Mouse (Mus musculus) adrenal gland, adult 10 weeks (tissue): ENCODE data around the gene Cdh5. TPM values are rescaled to one million over a fixed set of nuclear protein-coding genes. Genes with fewer than 3 reads are reported as not detected.

Source experiments
- polyA plus RNA-seq: library from polyadenylated mRNA; stranded (reverse); fragments of 350-450 nt; fragmentation: Illumina TruSeq; extraction: RNeasy Lipid Tissue Mini Kit (QIAGEN cat#74804); gene quantifications from one replicate; pipeline ENCODE4 v1.2.3, GENCODE M21; 2014; ENCODE audit warnings: low read depth, low replicate concordance

Cdh5 gene
- 20.8 TPM for polyA plus RNA-seq

DNA sequence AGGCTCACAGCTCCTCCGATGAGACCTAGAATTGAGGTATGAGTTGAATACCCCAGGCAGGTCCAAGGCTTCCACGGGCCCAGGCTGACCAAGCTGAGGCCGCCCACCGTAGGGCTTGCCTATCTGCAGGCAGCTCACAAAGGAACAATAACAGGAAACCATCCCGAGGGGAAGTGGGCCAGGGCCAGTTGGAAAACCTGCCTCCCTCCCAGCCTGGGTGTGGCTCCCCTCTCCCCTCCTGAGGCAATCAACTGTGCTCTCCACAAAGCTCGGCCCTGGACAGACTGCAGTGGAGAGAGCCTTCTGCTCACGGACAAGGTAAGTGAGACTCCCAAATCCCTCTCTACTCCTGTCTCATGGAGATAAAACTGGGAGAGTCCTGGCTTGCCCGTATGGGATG is at the start of gene Cdh5:
TSS of gene Cdh5 (plus strand) at position 211 of the 400 bp plus-strand sequence.

DNA sequence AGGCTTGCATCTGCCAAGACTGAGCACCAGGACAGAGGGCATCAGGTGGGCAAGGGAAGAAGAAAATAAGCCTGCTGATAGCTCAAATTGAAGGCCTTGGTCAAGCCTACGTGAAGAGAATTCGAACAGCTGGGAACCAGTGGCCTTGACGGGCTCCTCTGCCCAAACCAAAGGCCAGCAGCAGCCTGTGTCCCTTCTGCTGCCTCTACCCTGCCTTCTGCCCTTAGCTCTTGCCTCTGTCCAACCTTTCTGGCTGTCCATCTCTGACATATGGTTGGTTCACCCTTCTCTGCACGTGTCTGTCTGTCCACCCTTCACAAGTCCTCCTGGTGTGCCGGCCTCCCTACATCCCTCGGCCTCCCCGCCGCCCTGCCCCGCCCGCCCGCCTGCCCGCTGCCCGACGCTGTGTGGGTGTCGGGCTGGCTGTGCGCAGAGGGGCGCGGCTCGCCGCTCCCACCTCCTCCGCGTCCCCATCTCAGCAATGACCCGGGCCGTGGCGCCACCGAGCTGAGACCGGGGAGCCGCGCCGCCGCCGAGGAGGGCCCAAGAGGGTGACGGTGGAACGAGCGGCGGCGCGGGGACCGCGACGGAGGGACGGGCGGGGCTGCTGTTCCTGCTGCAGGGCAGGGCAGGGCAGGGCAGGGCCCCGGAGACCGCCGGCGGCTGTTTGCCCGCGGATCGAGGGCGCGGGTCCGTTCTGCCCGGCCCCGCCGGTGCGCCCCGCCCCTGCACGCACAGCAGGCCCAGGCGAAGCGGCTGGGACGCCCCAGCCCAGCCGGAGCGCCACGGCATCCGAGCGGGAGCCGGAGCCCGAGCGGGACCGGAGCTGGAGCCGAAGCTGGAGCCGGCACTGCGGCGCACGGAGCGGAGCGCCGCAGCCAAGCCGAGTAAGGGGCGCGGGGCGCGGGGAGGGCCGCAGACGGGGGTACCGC is 69.0 kb downstream of the Cdh5 start, which contains the start of gene Bean1:
TSS of gene Bean1 (plus strand) at position 325 of the 932 bp plus-strand sequence.

Other genes with a start within 250 kb of the Cdh5 start
- 2.3 TPM for gene Bean1, start 68.8 kb downstream of the Cdh5 start, polyA plus RNA-seq
- gene Tk2, start 146.9 kb downstream of the Cdh5 start, polyA plus RNA-seq = 45.3 TPM
- gene Cklf, start 149.2 kb downstream of the Cdh5 start, polyA plus RNA-seq = 80.8 TPM
- gene Cmtm2a, start 191.6 kb downstream of the Cdh5 start, polyA plus RNA-seq = 2.9 TPM
- gene Gm45711, start 208.5 kb downstream of the Cdh5 start, polyA plus RNA-seq = not detected
- gene Cmtm1, start 208.5 kb downstream of the Cdh5 start, polyA plus RNA-seq = not detected
- gene Gm11020, start 219.9 kb downstream of the Cdh5 start, polyA plus RNA-seq = not detected
- not detected for gene Cmtm2b, start 220.6 kb downstream of the Cdh5 start, polyA plus RNA-seq
- gene Cmtm3, start 237.8 kb downstream of the Cdh5 start, polyA plus RNA-seq = 29.0 TPM